Mouse (Mus musculus): ENCODE measurements around the gene Cpsf3. TPM values are rescaled to one million over a fixed set of nuclear protein-coding genes. Genes with fewer than 3 reads are reported as not detected.
A peak's percentile ranks its signal among the peaks of the same experiment; 100 is the strongest.

Cpsf3 gene
- 122 and 139 TPM in 2 replicates for polyA plus RNA-seq (2016; fragmentation: Nextera tagmentation; extraction: Ambion mirVana)

DNA sequence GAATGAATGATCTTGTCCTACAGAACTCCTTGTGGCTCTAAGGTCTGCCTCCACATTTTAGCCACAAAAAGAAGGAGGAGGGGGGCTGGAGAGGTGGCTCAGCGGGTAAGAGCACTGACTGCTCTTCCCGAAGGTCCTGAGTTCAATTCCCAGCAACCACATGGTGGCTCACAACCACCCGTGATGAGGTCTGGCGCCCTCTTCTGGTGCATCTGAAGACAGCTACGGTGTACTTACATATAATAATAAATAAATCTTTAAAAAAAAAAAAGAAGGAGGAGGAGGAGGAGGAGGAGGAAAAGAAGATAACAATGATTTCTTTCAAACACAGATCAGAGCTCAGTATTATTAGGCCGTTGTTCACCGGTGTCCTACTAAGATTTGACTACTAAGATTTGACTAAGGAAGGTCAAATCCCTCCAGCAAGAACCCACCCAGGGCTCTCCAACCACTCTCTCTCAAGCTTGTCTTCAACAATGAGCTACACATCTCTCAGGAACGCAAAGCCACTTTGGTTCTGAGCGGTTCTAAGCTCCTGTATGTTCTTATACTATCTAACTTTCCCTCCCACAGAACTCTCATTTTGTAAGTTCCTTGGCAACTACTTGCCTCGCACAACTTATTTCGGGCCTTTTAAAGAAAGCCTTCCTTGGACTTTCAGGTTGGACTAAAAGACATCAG lies at the start of gene Cpsf3:
Gene Cpsf3 (plus strand): TSS at position 631 of the 681 bp plus-strand sequence.
- no peak for DNase-seq (ENCODE audit: low spot score)
- 51% methylated on average over 11 of the region's 11 CpGs for WGBS
- peaks cover 17% of the 10 kb centered on the region for H3K4me1 ChIP-seq (replicated peaks)
- peak within 1 kb of the TSS; percentile 85 for H3K4me3 ChIP-seq
- peak within 1 kb of the TSS; percentile 93 for H3K27ac ChIP-seq
- H3K9me3 ChIP-seq: no peaks in the 10 kb centered on the region
- H3K36me3 ChIP-seq: peaks cover 15% of the 10 kb centered on the region
- no peaks in the 10 kb centered on the region for H3K27me3 ChIP-seq (ENCODE audit: insufficient read depth, poor library complexity, severe bottlenecking)

DNA sequence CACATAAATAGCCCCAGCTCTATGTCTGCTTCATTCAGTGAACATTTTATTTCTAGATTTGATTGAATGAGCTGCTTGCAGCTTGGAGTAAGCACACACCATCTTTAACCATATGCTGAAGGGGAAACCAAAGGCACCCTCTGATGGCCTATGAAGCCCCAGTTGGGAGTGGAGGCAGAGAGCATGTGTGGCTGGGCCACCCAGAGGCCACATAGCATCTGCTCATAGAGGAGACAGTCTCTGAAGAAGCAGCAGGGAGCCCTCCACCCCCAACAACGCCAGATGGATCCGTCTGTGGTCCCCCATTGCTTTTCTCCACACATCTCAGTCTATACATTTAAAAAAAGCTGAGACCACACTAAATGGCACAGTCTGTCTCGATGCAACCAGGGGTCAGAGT lies 43.2 kb upstream of the Cpsf3 start:
- H3K4me3 ChIP-seq: no peak overlapping the region
- H3K9me3 ChIP-seq: no peaks in the 10 kb centered on the region
- H3K27ac ChIP-seq: no peak overlapping the region
- DNase-seq (ENCODE audit: low spot score): no peak
- peaks cover 92% of the 10 kb centered on the region for H3K36me3 ChIP-seq
- H3K27me3 ChIP-seq (ENCODE audit: insufficient read depth, poor library complexity, severe bottlenecking): no peaks in the 10 kb centered on the region
- WGBS: 69% methylated on average over 3 of the region's 3 CpGs
- H3K4me1 ChIP-seq (replicated peaks): no peaks in the 10 kb centered on the region

DNA sequence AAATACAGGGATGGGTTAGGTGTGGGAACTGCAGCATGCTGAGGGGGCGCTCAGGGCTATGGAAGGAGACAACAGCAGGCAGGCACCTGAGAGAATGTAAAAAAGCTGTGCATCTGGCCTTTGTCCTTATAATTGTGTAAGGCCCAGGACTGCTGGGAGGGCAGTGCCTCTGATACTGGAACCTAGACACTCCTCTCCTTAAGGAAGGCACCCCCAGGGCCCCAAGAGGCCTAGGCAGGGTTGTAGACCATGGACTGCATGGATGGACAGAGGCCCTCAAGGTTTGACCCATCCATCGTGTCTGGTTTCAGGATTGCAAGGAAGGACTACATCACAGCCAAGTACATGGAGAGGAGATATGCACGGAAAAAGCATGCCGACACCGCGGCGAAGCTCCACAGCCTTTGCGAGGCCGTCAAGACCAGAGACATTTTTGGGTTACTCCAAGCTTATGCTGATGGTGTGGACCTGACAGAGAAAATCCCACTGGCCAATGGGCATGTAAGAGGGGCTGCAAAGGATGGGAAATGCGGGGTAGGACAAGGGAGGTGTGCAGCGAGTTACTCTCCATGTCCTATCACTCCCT lies 40.7 kb upstream of the Cpsf3 start:
- H3K4me3 ChIP-seq: no peak overlapping the region
- H3K27ac ChIP-seq: no peak overlapping the region
- H3K36me3 ChIP-seq: peaks cover 92% of the 10 kb centered on the region
- H3K4me1 ChIP-seq (replicated peaks): no peaks in the 10 kb centered on the region
- WGBS: 97% methylated on average over 11 of the region's 11 CpGs
- H3K9me3 ChIP-seq: no peaks in the 10 kb centered on the region
- H3K27me3 ChIP-seq (ENCODE audit: insufficient read depth, poor library complexity, severe bottlenecking): no peaks in the 10 kb centered on the region
- no peak for DNase-seq (ENCODE audit: low spot score)

DNA sequence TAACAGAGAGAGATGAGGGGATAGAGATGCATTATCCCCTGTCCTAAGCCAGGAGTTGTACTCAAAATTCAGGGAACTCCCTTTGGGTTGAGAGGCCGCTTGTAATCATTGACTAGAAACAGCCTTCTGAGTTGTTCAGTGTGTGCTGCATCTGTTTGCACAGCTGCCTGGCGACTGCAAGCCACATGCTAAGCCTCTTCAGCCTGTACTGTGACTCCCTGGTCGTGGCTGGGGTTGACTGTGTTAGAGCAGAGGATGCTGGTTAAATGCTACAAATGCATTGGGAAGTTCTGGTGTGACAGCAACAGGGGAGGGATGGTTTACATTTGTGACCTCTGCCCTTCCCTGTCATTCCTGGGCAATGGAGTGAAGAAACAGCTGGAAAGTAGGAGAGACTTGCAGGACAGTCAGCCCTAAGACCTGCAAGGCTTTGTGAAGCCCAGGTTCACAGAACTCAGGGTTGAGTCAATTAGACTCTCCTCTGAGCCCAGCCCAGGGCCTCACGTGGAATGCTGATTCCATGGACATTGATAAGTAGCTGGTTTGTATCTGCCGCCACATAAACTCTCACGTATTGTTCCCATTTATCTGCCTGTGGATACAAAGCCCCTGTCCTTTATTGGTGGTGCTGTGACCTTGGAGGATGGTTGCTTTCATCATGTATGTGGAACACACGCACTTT lies 37.3 kb upstream of the Cpsf3 start:
- peaks cover 100% of the 10 kb centered on the region for H3K36me3 ChIP-seq
- WGBS: 82% methylated on average over 7 of the region's 7 CpGs
- H3K4me1 ChIP-seq (replicated peaks): no peaks in the 10 kb centered on the region

DNA sequence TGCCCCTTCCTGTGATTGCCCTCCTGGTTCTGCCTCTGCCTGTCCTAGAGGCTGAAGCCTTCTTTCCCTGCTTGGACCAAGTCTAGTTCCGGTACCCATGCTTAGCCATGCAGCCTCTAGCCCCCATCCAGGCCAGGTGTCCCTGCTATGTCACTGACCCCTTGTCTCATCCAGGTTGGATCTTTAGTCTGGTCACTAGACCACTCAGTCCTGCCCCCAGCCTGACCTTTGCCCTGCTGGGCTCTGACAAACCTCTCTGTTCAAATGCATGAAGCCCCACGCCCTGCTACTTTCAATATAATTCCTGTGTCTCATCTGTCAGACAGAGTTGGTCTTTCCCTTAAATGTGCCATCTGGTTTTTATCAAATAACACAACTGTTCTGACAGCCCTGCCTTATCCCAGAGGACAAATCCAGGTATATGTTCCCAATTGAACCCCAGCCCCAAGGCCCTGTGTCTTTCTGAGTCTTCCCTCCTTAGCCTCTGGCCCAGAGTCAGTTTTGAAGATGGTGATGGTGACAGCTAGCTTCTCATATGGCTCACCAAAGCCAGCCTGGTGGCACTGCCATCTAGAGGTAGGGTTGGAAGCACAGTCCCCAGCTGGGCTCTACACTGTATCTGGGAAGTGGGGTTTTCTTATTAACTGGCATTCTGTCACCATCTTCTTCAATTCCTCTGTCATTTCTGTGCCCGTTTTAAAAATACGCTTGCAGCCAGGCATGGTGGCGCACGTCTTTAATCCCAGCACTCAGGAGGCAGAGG lies 24.5 kb upstream of the Cpsf3 start:
- H3K9me3 ChIP-seq: no peaks in the 10 kb centered on the region
- H3K27ac ChIP-seq: no peak overlapping the region
- DNase-seq (ENCODE audit: low spot score): no peak
- WGBS: 89% methylated on average over 6 of the region's 6 CpGs
- no peaks in the 10 kb centered on the region for H3K4me1 ChIP-seq (replicated peaks)
- H3K36me3 ChIP-seq: peaks cover 99% of the 10 kb centered on the region
- no peaks in the 10 kb centered on the region for H3K27me3 ChIP-seq (ENCODE audit: insufficient read depth, poor library complexity, severe bottlenecking)
- no peak overlapping the region for H3K4me3 ChIP-seq

More for the DNA sequence above, 37.3 kb upstream of the Cpsf3 start:
- no peak for DNase-seq (ENCODE audit: low spot score)
- Histone ChIP-seq H3K4me3 (no peak overlapping the region), H3K27me3 (ENCODE audit: insufficient read depth, poor library complexity, severe bottlenecking) (no peaks in the 10 kb centered on the region), H3K27ac (no peak overlapping the region), H3K9me3 (no peaks in the 10 kb centered on the region)

DNA sequence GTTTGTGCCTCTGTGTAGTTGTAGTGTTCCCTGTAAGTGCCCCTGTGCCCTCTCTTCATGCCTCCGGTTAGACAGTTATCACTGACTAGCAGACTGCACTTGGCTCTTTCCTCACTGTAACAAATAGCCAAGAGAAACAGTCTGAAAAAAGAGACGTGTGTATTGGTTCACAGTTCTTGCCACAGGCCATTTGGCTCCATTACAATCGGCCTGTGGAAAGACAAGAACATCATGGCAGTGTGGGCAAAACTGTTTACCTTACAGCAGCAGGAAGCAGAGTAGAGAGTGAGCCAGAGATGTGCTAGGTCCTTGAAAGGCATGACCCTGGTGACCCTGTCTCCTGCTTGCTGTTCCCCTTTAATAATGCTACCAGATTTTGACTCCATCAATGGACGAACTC lies 23.7 kb upstream of the Cpsf3 start:
- Histone ChIP-seq H3K27ac (no peak overlapping the region), H3K9me3 (no peaks in the 10 kb centered on the region), H3K27me3 (ENCODE audit: insufficient read depth, poor library complexity, severe bottlenecking) (no peaks in the 10 kb centered on the region), H3K4me1 (replicated peaks) (no peaks in the 10 kb centered on the region), H3K36me3 (peaks cover 99% of the 10 kb centered on the region), H3K4me3 (no peak overlapping the region)
- no peak for DNase-seq (ENCODE audit: low spot score)
- 85% methylated on average over 4 of the region's 4 CpGs for WGBS

DNA sequence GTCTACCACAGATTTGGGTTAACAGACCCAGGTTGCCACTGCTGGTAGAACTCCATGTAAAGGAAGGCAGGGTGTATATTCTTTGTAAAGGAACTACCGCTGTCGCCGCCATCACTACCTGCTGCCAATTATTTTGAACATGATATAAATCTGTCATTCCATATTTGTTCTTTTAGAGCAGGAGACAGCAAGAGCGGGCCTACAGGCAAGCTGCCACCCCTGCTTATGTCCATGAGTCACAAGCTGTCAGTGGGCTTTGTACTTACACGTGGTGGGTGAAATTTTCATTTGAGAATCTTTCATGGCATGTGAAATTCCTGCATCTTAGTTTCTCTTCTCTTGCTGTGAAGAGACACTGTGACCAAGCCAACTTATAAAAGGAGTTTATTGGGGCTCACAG lies 21.9 kb upstream of the Cpsf3 start:
- H3K4me1 ChIP-seq (replicated peaks): no peaks in the 10 kb centered on the region
- no peaks in the 10 kb centered on the region for H3K27me3 ChIP-seq (ENCODE audit: insufficient read depth, poor library complexity, severe bottlenecking)
- DNase-seq (ENCODE audit: low spot score): no peak
- no peaks in the 10 kb centered on the region for H3K9me3 ChIP-seq
- H3K36me3 ChIP-seq: peaks cover 98% of the 10 kb centered on the region
- WGBS: 97% methylated on average over 5 of the region's 5 CpGs
- no peak overlapping the region for H3K4me3 ChIP-seq
- H3K27ac ChIP-seq: no peak overlapping the region

DNA sequence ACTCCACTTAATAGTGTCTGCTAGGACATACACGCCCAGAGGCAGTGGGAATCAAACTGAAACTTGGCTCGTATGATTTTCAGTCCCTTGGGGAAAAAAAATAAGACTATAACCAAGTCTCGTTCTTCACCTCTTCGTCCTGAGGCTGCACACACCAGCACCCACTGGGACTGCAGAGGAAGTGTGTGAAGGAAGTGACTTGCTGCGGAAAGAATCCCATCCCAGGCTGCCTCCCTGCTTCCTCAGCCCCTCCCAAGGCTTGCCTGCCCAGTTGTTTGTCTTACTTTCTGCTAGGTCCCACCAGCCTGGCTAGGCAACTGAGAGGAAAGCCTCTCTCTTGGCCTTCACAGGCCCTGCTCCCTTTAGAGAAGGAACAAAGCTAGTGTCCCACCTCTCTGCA lies 20.9 kb upstream of the Cpsf3 start:
- Histone ChIP-seq H3K27ac (no peak overlapping the region), H3K27me3 (ENCODE audit: insufficient read depth, poor library complexity, severe bottlenecking) (no peaks in the 10 kb centered on the region), H3K36me3 (peaks cover 98% of the 10 kb centered on the region), H3K4me1 (replicated peaks) (no peaks in the 10 kb centered on the region), H3K4me3 (no peak overlapping the region), H3K9me3 (no peaks in the 10 kb centered on the region)
- DNase-seq (ENCODE audit: low spot score): no peak
- WGBS: 82% methylated on average over 5 of the region's 5 CpGs

DNA sequence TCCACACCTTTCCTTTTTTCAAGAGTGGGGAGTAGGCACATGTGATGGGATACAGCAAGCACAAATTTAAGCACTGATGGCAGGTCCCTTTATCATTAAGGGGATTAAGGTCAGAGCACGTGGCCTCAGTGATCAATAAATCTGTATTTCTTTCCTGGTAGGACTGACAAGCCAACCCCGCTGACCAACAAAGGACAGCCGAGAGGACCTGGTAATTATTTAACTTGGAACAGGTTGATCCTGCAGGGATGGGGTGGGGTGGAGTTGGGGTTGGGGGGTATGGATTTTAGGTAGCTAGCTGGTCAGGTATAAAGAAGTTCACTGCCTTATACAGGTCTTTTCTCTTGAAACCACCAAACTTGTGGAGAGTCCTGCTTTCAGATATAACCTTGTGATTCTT lies 20.2 kb upstream of the Cpsf3 start:
- no peak overlapping the region for H3K27ac ChIP-seq
- no peaks in the 10 kb centered on the region for H3K4me1 ChIP-seq (replicated peaks)
- no peaks in the 10 kb centered on the region for H3K9me3 ChIP-seq
- H3K27me3 ChIP-seq (ENCODE audit: insufficient read depth, poor library complexity, severe bottlenecking): no peaks in the 10 kb centered on the region
- 90% methylated on average over 3 of the region's 3 CpGs for WGBS
- H3K36me3 ChIP-seq: peaks cover 98% of the 10 kb centered on the region
- no peak overlapping the region for H3K4me3 ChIP-seq
- DNase-seq (ENCODE audit: low spot score): no peak

DNA sequence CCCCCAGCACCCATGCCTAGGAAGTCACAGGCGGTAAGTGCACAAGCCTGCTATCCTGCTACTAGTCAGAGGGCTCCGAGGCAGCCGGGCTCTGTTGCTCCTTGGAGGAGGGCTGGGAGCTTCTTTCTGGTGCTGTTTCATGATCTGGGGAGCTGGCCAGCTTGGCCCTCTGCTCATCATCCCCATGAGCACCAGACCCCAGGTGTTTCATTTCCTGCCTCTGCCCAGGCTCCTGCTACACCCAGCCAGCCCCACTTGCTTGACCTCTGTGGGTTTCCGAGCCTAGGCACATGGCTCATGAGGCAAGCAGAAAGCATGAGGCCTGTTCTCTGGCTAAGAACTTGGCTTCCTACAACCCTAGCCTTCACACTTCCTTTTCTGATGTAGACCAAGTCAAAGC lies 19.7 kb upstream of the Cpsf3 start:
- Histone ChIP-seq H3K27ac (no peak overlapping the region), H3K9me3 (no peaks in the 10 kb centered on the region), H3K4me1 (replicated peaks) (no peaks in the 10 kb centered on the region), H3K36me3 (peaks cover 98% of the 10 kb centered on the region), H3K4me3 (no peak overlapping the region), H3K27me3 (ENCODE audit: insufficient read depth, poor library complexity, severe bottlenecking) (no peaks in the 10 kb centered on the region)
- no peak for DNase-seq (ENCODE audit: low spot score)
- 93% methylated on average over 4 of the region's 4 CpGs for WGBS

DNA sequence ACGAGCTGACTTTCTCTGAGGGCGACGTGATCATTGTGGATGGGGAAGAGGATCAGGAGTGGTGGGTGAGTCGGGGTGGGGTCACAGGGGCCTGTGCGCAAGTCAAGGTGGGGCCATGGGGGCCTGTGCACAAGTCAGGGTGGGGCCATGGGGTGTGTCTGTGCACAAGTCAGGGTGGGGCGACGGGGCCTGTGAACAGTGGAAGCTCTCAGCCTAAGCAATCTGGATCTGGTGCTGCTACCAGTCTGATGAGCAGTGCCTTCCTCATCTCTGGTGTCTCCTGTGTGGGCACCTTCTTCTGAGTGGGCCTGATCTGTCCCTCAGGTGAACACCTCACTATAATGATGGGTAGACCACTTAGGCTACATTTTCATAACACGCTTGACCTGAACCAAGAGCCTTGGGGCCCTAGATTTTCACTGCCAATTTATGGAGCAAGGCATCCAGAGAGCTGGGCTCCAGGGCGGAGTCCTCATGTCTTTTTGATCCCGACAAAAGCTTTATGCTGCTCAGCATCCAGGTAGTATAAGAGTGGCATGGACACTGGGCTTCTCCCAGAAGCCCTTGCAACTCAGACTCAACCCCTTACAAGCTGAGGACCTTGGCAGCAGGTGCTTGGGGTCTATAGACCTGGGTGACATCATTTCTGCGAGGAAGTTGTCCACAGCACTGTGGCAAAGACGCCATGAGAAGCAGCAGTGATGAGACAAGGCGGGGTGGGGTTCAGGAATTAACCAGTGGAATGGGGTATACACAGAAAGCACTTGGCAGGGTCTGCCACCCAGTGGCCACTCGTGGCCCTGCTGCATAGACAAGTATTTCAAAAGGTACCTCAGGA lies 19.0 kb upstream of the Cpsf3 start:
- Histone ChIP-seq H3K9me3 (no peaks in the 10 kb centered on the region), H3K27me3 (ENCODE audit: insufficient read depth, poor library complexity, severe bottlenecking) (no peaks in the 10 kb centered on the region), H3K27ac (no peak overlapping the region), H3K4me1 (replicated peaks) (no peaks in the 10 kb centered on the region), H3K4me3 (no peak overlapping the region), H3K36me3 (peaks cover 98% of the 10 kb centered on the region)
- peak; percentile 51 for DNase-seq (ENCODE audit: low spot score)
- WGBS: 78% methylated on average over 14 of the region's 14 CpGs

DNA sequence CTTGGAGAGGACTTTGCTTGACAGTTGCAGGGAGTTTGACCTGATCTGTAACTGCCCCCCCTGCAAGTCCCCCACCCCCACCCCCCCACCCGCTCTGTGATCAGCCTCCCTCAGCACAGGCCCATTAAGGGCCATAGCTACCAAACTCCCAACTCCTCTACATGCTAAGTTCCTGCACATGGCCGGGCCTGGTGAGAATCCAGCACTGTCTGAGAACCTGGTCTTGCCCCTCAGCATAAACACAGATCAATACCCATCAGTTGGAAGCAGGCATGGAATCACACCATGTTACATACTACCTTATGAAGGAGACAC lies 18.4 kb upstream of the Cpsf3 start:
- Histone ChIP-seq H3K4me3 (no peak overlapping the region), H3K27ac (no peak overlapping the region), H3K9me3 (no peaks in the 10 kb centered on the region), H3K4me1 (replicated peaks) (no peaks in the 10 kb centered on the region), H3K36me3 (peaks cover 98% of the 10 kb centered on the region), H3K27me3 (ENCODE audit: insufficient read depth, poor library complexity, severe bottlenecking) (no peaks in the 10 kb centered on the region)
- DNase-seq (ENCODE audit: low spot score): no peak
- 88% methylated on average over 2 of the region's 2 CpGs for WGBS
